Mouse (Mus musculus) left cerebral cortex, postnatal 14 days (tissue): ENCODE results near the gene Tnfrsf1b. TPM values are rescaled to one million over a fixed set of nuclear protein-coding genes. Genes with fewer than 3 reads are reported as not detected.

ENCODE experiments used
- DNase-seq, 2 experiments: peaks; one replicate each; pipeline ENCODE4 v3.0.0; 2021 to 2022; ENCODE audit warnings: low spot score in 2 of 2, mixed read lengths in 1 of 2
- intact Hi-C: fragments of 180-260 bp; cut with DNase I; formaldehyde crosslinking; loops from one replicate; pipeline ENCODE4 v1.15.1; 2025
- total RNA-seq, 2 experiments: library from RNA; stranded (reverse); gene quantifications; 2 replicates each; pipeline ENCODE4 v1.2.3; 2021

The Tnfrsf1b gene
- total RNA-seq, 2 experiments from 2014 or later, result 2.8 to 3.1 TPM

- intact Hi-C loops, result no loop called here
- no peak for DNase-seq
Observed at GRCm38 (mm10) chr4:145229051-145229450, 17.6 kb downstream of the Tnfrsf1b start.

DNA sequence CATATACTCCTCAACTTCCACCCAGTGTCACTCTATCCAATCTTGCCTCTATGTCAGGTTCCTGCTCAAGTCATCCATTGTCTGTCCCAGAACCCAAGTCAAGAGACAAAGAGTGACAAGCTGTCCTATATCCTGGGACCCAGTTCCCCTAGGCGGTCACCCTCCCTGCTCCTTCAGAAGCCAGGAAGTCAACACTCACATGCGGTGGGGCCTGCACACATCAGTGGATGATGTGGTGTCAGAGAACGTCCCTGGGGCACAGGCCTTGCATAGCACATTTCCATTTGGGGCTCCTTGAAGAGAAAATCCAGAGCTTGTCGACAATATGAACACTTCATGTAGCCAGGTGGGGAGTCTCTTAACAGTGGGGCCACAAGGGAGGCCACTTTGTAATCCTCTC is 22.1 kb downstream of the Tnfrsf1b start:
- no peak for DNase-seq
- intact Hi-C loops, result no loop called here

GRCm38 (mm10) chr4:145222064-145222463 is 24.6 kb downstream of the Tnfrsf1b start:
- intact Hi-C loops, result no loop called here

DNA sequence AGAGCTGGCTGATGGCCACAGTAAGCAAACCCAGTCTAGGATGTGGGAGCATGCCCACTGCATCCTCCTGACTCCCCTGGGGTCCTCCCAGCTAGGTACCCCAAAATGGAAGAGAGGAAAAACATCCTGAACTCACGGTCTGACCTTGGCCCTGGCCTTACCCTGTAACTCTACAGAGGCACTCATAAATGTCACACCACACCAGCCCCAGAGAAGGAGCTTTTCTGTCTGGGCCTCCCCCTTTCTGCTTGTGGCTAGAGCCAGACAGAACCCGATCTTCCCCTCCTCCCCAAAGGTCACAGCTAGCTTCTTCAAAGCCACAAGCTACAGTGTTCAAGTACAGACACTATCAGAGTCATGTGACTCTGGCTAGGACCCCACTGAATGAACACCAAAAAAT is 25.3 kb downstream of the Tnfrsf1b start:
- intact Hi-C loops, result no loop called here
- DNase-seq, result no peak

More at GRCm38 (mm10) chr4:145222064-145222463, 24.6 kb downstream of the Tnfrsf1b start:
- DNase-seq, result peak in 1 of 2 experiments; percentile 51

- intact Hi-C loops, result no loop called here
- DNase-seq, result no peak
Observed at GRCm38 (mm10) chr4:145220001-145220400, 26.7 kb downstream of the Tnfrsf1b start.

- DNase-seq, result peak in 1 of 2 experiments; percentile 34
- intact Hi-C loops, result no loop called here
Observed at GRCm38 (mm10) chr4:145219240-145219985, 27.3 kb downstream of the Tnfrsf1b start.

DNA sequence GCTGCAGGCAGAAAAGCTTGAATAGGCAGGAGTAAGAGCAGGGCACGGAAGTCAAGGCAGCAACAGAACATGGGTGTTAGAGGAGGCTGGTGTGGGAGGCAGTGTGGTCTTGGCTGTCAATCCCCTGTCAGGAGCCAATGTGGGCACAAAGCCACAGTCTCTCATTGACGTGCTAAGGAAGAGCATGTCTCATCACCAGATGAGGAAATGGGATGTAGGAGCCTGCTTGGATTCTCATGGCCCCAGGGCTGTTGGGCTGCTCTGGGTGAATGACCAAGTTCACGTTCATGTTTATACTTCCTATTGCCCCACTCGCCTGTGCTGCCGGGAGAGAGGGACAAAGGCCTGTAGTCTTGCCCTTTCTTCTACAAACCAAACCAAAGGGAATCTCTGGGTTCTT is 28.8 kb downstream of the Tnfrsf1b start:
- no peak for DNase-seq
- intact Hi-C loops, result no loop called here

DNA sequence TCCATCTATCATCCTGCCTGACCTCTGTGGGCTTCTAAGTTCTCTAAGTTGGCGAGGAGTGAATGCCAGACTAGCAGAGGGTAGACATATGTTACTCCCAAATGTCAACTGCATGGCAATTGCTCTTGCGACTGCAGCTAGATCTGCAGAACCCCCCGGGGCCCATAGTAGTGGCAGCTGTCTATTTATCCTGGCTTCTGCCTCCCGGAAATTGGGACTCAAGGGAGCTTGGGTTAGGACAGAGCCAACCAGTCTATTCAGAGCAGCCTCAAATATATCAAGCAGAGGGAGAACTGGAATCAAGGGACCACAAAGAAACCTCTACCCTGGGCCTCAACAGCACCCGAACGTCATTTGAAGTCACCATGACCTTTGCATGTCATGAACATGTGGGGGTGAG is 29.6 kb downstream of the Tnfrsf1b start:
- DNase-seq, result no peak
- intact Hi-C loops, result no loop called here

DNA sequence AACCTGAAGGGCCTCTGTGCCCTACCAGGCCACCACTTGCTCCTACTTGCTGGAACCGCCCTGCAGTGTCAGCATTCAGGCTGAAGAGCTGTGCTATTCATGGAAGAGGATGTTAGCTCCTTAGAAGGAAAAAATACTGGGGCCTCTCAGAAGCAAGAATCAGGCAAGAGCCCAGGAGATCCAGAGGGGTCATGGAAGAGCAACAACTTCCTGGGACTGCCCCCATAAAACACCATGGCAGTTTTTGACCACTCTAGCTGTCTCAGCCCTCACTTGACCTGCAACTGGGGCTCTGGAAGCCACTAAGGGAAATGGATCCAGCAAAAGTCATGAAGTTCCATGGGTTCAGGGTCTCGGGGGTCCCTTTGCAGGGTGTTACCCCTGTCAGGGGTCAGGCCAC is 31.3 kb downstream of the Tnfrsf1b start:
- no peak for DNase-seq
- intact Hi-C loops, result no loop called here

DNA sequence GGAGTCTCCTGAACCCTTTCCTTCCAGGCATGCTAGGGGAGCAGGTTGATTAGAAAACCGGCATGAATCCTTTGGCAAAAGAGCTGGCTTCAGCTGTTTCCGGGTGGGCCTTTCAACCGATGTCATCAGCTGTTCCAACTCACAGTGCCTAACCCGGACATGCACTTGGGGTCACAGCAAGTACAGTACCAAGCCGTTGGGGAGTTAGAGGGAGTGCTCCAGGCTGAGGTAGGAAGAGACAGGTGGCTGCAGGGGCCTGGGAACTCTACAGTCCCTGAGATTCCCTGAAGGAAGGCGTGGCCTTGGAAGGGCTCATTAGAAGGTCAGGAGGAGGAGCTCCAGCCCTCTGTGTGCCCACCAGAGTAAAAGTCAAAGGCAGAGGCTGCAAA is 31.9 kb downstream of the Tnfrsf1b start:
- intact Hi-C loops, result loop anchor here (1.0 kb wide), 1 partner anchor 72 kb away; no protein-coding TSS in a partner anchor
- no peak for DNase-seq

- peak; percentile 92 to 95 for DNase-seq
- intact Hi-C loops, result loop anchor here (1.0 kb wide), 1 partner anchor 72 kb away; no protein-coding TSS in a partner anchor
Observed at GRCm38 (mm10) chr4:145213999-145214785, 32.5 kb downstream of the Tnfrsf1b start.

DNA sequence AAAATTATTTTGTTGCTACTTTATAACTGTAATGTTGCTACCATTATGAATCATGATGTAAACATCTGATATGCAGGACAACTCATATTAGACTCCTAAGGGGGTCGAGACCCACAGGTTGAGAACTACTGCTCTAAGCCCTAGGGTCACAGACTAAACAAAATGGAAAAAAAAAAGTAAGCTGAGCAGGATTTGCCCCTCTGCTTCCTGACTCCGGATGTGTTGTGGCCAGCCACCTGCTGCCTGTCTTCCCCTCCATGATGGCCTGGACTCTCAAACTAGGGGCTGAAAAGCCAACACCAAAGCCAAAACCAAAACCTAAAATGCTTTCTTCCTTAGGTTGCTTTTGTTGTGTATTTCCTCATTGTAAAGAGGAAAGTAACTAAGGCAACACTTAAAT is 35.6 kb downstream of the Tnfrsf1b start:
- intact Hi-C loops, result no loop called here
- no peak for DNase-seq

DNA sequence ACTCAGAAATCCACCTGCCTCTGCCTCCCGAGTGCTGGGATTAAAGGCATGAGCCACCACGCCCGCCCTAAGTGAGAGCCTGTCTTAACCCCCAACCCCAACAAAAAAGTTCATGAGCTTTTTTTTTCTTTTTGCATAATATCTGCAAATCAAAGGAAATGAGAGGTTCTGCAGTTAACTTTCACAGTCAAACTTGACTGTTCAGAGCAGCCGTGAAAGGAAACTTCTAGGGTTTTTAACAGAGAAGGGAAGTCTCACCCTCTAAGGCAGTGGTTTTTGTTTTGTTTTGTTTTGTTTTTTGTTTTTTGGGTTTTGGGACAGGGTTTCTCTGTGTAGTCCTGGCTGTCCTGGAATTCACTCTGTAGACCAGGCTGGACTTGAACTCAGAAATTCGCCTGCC is 36.1 kb downstream of the Tnfrsf1b start:
- no peak for DNase-seq
- intact Hi-C loops, result no loop called here

- intact Hi-C loops, result no loop called here
- DNase-seq, result no peak
Observed at GRCm38 (mm10) chr4:145209690-145210088, 37.0 kb downstream of the Tnfrsf1b start.

DNA sequence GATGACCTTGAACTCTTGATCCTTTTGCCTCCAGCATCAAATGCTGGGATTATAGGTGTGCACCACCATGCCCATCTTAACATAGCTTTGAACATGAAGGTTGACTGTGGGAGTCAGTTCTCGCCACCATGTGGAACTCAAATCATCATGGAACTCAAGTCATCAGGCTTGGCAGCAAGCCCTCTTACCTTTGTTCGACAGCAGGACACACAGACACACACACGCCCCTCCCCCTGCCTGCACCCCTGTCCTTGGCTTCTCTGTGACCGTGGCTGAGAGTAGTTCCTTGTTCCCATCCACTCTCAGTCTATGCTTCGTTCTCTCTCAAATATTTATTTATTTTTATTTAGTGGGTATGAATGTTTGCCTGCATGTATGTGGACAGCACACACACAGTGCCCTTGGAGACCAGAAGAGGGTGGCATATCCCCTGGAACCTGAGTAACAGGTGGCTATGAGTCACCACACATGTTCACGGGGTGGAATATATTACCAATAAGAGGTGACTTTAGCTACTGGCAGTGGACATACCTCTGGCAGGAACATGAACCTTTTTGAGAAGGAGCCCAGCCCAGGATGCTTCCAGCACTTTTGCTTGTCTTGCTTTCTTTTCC is 37.5 kb downstream of the Tnfrsf1b start:
- DNase-seq, result no peak
- intact Hi-C loops, result no loop called here

- intact Hi-C loops, result no loop called here
- peak; percentile 16 to 45 for DNase-seq
Observed at GRCm38 (mm10) chr4:145207718-145208371, 38.8 kb downstream of the Tnfrsf1b start.

- intact Hi-C loops, result no loop called here
- DNase-seq, result no peak
Observed at GRCm38 (mm10) chr4:145204779-145205178, 41.9 kb downstream of the Tnfrsf1b start.

GRCm38 (mm10) chr4:145203305-145203704 is 43.4 kb downstream of the Tnfrsf1b start:
- intact Hi-C loops, result no loop called here
- DNase-seq, result no peak

DNA sequence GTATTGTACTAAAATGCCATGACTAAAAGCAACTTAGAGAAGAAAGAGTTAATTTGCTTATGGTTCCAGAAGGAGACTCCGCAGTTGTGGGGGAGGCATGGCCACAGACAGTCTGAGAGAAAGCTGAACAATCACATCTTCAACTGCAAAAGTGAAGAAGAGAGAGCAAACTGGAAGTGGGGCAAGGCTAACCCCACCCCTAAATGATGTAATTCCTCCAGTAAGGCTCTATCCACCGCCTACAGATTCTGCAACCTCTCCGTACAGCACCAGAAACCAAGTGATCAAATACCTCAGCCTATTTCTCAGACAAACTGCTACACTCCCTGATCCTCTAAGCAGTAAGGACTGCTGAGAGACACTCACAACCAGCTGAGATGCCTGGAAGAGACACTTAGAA is 45.2 kb downstream of the Tnfrsf1b start:
- intact Hi-C loops, result no loop called here
- DNase-seq, result no peak
